Mouse (Mus musculus) adrenal gland, adult 2 months (tissue): ENCODE results near the gene Rps27. TPM values are rescaled to one million over a fixed set of nuclear protein-coding genes. Genes with fewer than 3 reads are reported as not detected.

Experiments
- DNase-seq: peaks from one replicate; pipeline ENCODE4 v3.0.0; 2021
- polyA plus RNA-seq: library from polyadenylated mRNA; depleted of rRNA; stranded (reverse); fragments of >200 nt; gene quantifications from 2 replicates; pipeline ENCODE4 v1.2.3, GENCODE M21; 2012; rRNA removed
- total RNA-seq, 2 experiments: library from RNA; stranded (reverse); gene quantifications; 2 replicates each; pipeline ENCODE4 v1.2.3; 2021

Gene Rps27
- total and polyA plus RNA-seq, 3 experiments = 206 to 2,159 (median 2,025) TPM

DNA sequence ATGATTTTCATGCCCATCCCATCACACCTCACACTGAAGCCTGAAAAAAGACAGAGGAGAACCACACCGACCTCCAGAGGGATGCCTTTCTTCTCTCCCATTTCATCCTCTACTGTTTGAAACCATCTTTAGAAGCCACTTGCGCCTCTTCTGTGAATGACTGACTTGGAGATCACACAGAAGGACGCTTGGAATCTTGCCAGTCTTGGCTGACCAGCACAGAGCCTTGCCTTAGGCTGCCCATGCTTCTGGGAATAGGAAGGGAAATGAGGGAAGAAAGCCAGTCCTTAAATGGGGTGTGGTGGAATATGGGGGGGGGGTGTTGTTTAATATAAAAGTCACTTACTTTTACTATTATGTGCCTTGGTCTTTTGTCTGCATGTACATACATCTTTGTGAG is 29.9 kb downstream of the Rps27 start:
- DNase-seq = peak; percentile 51

- DNase-seq = no peak
Measured at GRCm38 (mm10) chr3:90179566-90179965, 33.9 kb downstream of the Rps27 start.

Other genes with a start within 250 kb of the Rps27 start
- 100 to 1,000 TPM; 160 to 164 TPM for gene Hax1, start 214.9 kb downstream of the Rps27 start, total RNA-seq
- 42.8 and 63.1 TPM in 2 replicates for gene Hax1, start 214.9 kb downstream of the Rps27 start, polyA plus RNA-seq
- gene 4933434E20Rik, start 162.0 kb downstream of the Rps27 start, total RNA-seq = 100 to 1,000 TPM in 1 of 2 experiments, 10 to 100 TPM in 1; 80.8 to 100 TPM
- gene 4933434E20Rik, start 162.0 kb downstream of the Rps27 start, polyA plus RNA-seq = 13.8 and 14.8 TPM in 2 replicates
- gene Ubap2l, start 161.0 kb downstream of the Rps27 start, total RNA-seq = 100 to 1,000 TPM; 148 to 181 TPM
- 96.4 and 103 TPM in 2 replicates for gene Ubap2l, start 161.0 kb downstream of the Rps27 start, polyA plus RNA-seq
- gene Tpm3, start 141.0 kb downstream of the Rps27 start, total RNA-seq = 100 to 1,000 TPM; 198 to 209 TPM
- 44.8 and 86.7 TPM in 2 replicates for gene Tpm3, start 141.0 kb downstream of the Rps27 start, polyA plus RNA-seq
- under 1 TPM; 0.63 to 0.66 TPM for gene Nup210l, start 109.5 kb downstream of the Rps27 start, total RNA-seq
- gene Nup210l, start 109.5 kb downstream of the Rps27 start, polyA plus RNA-seq = 0.26 TPM in 2 replicates
- gene Rab13, start within 50 bp of the Rps27 start, total RNA-seq = 10 to 100 TPM; 24.4 to 33.6 TPM
- gene Rab13, start within 50 bp of the Rps27 start, polyA plus RNA-seq = 14.3 and 22.0 TPM in 2 replicates
- 10 to 100 TPM; 57.9 to 69.1 TPM for gene Jtb, start 17.9 kb upstream of the Rps27 start, total RNA-seq
- gene Jtb, start 17.9 kb upstream of the Rps27 start, polyA plus RNA-seq = 182 and 198 TPM in 2 replicates
- gene Creb3l4, start 29.9 kb upstream of the Rps27 start, total RNA-seq = 1 to 10 TPM in 1 of 2 experiments, under 1 TPM in 1; 0.61 to 1.2 TPM
- 0.28 and 0.61 TPM in 2 replicates for gene Creb3l4, start 29.9 kb upstream of the Rps27 start, polyA plus RNA-seq
- 100 to 1,000 TPM; 124 to 160 TPM for gene Slc39a1, start 34.5 kb upstream of the Rps27 start, total RNA-seq
- 93.2 and 105 TPM in 2 replicates for gene Slc39a1, start 34.5 kb upstream of the Rps27 start, polyA plus RNA-seq
- 10 to 100 TPM; 41.5 to 46.5 TPM for gene Crtc2, start 40.5 kb upstream of the Rps27 start, total RNA-seq
- gene Crtc2, start 40.5 kb upstream of the Rps27 start, polyA plus RNA-seq = 60.1 and 74.9 TPM in 2 replicates
- 1 to 10 TPM; 7.8 to 7.9 TPM for gene Dennd4b, start 51.5 kb upstream of the Rps27 start, total RNA-seq
- 27.9 and 28.6 TPM in 2 replicates for gene Dennd4b, start 51.5 kb upstream of the Rps27 start, polyA plus RNA-seq
- gene Gatad2b, start 79.5 kb upstream of the Rps27 start, total RNA-seq = 10 to 100 TPM; 54.8 to 72.5 TPM
- gene Gatad2b, start 79.5 kb upstream of the Rps27 start, polyA plus RNA-seq = 15.0 and 20.1 TPM in 2 replicates
- 100 to 1,000 TPM in 1 of 2 experiments, 10 to 100 TPM in 1; 66.9 to 196 TPM for gene Slc27a3, start 176.3 kb upstream of the Rps27 start, total RNA-seq
- 384 and 508 TPM in 2 replicates for gene Slc27a3, start 176.3 kb upstream of the Rps27 start, polyA plus RNA-seq
- gene Ints3, start 220.0 kb upstream of the Rps27 start, total RNA-seq = 10 to 100 TPM; 81.0 to 90.6 TPM
- gene Ints3, start 220.0 kb upstream of the Rps27 start, polyA plus RNA-seq = 32.2 and 40.2 TPM in 2 replicates